Mouse (Mus musculus) stomach, adult 2 months (tissue): ENCODE results near the gene Zcrb1. TPM values are rescaled to one million over a fixed set of nuclear protein-coding genes. Genes with fewer than 3 reads are reported as not detected.

Source experiments
- polyA plus RNA-seq: library from polyadenylated mRNA; depleted of rRNA; stranded (reverse); fragments of >200 nt; gene quantifications from 2 replicates; pipeline ENCODE4 v1.2.3, GENCODE M21; 2012; rRNA removed

Zcrb1 gene
- 7.1 and 12.5 TPM in 2 replicates for polyA plus RNA-seq

GRCm38 (mm10) chr15:93397826-93398698, at the start of gene Zcrb1, which contains the start of gene Pphln1:
TSS of gene Zcrb1 (minus strand) at chr15:93398334.
TSS of gene Pphln1 (plus strand) at chr15:93398350.

GRCm38 (mm10) chr15:93336925-93337761, 61.0 kb downstream of the Zcrb1 start, which contains the start of gene Yaf2:
TSS of gene Yaf2 (minus strand) at chr15:93336935.

Other genes with a start within 250 kb of the Zcrb1 start
- gene Gxylt1, start 123.2 kb downstream of the Zcrb1 start, polyA plus RNA-seq = 0.61 and 1.4 TPM in 2 replicates
- 6.8 and 10.2 TPM in 2 replicates for gene Yaf2, start 61.4 kb downstream of the Zcrb1 start, polyA plus RNA-seq
- 0.80 and 1.4 TPM in 2 replicates for gene Pphln1, start within 50 bp of the Zcrb1 start, polyA plus RNA-seq
- 1.8 and 2.5 TPM in 2 replicates for gene Prickle1, start 197.6 kb upstream of the Zcrb1 start, polyA plus RNA-seq